Mouse (Mus musculus) cerebellum, adult 11-12 months (tissue): ENCODE data around the gene Sstr3.

Source experiments
- DNase-seq: peaks from one replicate; pipeline ENCODE4 v3.0.0; 2022

Gene Sstr3

DNA sequence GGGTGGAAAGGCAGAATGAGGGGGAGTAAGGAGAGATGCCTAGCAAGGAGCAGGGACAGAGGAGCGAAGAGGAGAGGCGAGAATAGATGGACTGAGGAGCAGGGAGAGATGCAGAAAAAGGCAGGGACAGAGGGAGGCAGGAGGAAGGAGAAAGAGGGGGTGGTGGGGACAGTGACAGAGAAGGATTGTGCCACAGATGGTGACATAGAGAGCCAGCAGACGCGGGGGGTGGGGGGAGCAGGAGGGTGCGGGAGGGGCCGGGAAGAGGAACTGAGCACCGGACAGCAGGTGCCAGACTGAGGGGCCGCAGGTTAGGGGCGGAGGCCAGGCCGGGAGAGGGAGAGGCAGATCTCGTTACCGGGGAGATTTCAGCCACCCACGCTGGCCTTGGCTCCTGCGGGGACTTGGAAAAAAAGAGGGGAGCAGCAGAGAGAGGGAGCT lies at the start of gene Sstr3:
Gene Sstr3 (minus strand): TSS at position 125 of the 441 bp plus-strand sequence.
- DNase-seq, result peak; percentile 84

DNA sequence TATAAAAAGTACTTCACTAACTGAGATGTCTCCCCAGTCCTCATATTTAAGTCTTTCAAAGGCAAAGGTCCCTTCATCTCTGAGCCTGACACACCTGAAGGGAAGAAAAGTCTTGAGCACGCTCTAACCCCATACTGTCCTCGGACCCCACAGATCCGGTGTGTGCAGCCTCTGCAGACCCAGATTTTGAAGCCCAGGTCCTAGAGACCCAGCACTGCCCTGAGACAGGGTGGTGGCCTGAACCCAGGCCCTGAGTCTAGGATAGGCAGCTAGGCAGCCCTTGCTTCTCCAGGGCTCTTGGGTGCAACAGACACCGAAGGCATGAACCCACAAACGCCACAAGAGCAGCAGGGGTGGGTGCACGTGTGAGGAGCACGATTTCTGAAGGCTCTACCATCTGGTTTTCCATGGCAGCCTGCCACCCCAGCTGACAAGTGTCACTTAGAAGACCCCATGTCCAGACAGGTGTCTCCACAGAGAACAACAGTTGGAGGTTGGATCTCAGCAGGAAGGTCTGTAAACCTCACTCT lies 49.5 kb upstream of the Sstr3 start:
- DNase-seq, result no peak

DNA sequence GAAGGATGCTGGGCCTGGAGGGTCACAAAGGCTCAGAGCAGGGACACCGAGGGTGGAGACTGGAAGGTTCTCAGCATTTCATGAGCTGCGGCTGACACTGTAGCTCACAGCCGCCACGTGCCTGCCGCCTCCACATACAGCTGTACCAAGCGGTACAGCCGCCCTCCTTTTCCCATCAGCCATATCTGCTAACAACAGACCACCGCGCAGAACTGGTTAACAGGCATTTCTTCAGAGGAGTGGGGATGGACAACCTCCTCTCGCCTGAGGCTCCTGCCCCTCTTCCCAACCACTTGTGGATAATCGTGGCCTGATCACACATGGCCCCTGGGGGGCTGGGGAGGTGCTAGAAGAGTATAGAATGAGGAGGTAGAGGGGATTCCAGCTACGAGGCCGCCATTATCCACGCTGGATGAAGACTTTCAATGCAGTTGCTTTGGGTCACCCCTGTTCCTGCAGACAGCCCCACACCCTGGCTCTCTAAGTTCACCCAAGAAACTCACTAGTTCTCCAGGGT lies 48.0 kb upstream of the Sstr3 start:
- no peak for DNase-seq

DNA sequence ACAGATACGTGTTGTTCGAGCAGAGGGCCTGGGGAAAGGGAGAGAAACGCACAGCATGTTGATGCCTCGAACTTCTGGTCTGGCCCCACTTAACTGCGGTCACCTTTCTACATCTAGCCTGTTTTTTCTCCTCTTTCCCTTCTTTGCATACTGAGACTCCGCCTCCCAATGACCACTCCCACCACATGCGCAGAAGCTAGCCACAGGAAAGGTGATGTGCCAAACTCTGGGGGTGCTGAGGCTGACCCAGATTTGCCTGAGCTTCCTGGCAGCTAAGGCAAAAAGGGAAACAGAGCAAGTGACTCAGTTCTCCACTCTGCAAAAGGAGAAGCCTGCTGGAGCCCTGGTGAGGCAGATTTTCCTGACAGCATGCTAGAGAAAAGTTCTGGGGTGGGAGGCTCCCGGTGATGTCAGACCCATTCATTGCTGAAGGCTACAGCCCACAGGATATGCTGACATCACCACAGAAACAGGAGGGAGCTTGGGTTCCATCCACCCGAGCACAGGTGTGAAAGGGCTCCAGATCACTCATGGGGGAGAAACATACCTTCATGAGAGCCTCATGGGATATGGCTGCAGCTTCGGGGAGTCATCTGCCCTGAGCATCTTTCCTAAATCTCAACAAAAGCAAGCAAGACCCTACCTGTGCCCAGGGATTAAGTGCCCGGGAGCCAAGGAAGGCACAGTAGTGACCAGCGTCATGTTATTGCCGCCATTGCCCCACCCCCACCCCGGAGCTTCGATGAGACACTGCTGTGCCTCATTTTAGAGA lies 47.4 kb upstream of the Sstr3 start:
- DNase-seq, result no peak

GRCm38 (mm10) chr15:78590785-78591184 lies 46.3 kb upstream of the Sstr3 start:
- no peak for DNase-seq

DNA sequence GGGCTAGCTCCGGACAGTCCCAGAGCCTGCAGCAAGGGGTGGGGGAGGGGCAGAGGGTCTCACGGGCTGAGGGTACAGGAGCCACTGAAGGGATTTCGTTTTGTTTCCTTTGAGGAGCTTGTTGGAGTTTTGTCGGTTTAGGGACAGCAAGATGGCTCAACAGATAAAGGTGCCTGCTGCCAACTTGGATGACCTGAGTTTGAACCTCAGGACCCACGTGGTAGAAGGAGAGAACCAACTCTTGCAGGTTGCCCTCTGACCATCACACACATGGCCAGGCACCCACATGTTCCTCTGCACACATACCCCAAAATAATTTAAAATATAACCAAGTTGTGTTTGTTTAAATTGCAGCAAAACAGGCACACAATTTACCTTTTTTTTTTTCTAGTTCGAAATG lies 45.5 kb upstream of the Sstr3 start:
- DNase-seq, result no peak

DNA sequence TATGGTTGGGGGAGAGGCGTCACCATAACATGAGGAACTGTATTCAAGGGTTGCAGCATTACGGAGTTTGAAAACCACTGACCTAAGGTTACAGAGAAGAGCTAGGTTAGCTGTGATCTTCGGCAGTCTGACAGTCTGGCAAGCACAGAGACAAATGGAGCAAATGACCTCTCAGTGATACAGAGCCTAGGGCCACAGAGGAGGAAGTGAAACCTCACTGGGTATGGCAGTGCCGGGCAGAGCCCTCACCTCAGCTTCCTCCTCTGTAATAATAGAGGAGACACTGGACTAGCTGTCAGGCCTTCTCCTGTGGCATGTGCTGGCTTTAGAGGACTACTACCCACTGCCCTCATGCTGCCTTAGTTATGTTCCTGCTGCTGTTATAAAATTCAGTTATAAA lies 44.4 kb upstream of the Sstr3 start:
- DNase-seq, result no peak

DNA sequence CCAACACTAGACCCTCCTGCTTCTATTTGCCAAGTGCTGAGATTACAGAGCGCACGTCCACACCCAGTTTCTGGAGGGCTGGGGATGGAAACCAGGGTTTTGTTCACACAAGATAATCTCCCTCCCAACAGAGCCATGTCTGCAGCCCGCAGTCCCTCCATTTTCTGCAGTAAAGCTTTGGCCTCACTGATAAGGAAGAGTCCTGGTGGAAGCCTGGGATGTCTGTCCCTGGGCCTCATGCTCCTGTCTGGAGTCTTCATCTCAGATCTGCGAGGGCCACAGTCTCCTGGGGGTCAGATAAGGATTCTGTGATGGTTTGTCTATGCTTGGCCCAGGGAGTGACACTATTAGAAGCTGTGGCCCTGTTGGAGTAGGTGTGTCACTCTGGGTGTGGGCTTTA lies 43.6 kb upstream of the Sstr3 start:
- DNase-seq, result no peak

- peak; percentile 49 for DNase-seq
Measured at GRCm38 (mm10) chr15:78587050-78587994, 42.8 kb upstream of the Sstr3 start.

DNA sequence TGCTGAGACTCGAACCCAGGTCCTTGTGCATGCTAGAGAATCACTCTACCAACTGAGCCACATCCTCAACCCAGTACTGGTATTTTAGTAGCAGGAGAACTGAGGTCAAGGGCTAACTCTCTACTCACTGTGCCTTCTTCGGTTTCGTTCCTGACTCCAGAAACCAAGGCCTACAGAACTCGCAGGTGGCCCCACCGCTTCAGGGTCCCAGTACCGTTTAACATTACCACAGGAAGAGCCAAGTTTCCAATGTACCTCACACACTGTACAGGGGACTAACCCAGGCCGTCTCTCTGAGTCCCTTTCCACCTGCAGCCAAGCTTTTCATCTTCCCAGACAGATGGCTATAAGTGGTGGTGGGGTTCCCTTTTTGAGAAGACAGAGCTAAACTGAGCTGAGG lies 40.9 kb upstream of the Sstr3 start:
- DNase-seq, result no peak

- no peak for DNase-seq
Measured at GRCm38 (mm10) chr15:78583352-78583751, 38.9 kb upstream of the Sstr3 start.

DNA sequence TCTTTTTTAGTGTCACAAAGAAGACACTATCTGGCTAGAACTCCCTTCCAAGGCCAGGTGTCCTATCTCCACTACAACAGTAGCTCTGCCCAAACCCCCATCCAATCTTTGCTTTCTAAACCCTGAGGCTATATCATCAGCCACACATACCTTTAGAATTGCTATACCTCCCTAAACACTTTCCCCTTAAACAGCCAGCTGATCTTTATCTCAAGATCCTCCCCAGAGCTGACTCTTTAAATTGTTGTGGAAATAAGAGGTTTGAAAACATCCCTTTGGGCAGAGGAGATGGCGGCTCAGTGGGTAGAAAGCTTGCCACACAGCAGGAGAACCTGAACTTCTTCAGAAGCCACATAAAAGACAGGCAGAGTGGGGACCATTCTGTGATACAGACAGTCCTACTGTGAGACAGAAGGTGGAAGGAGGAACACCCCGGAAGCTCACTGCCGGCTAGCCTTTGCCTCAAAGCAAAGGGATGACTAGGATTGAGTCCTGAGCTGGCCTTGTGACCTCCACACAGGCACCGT lies 31.9 kb upstream of the Sstr3 start:
- DNase-seq, result no peak

GRCm38 (mm10) chr15:78572658-78573397 lies 28.3 kb upstream of the Sstr3 start, which contains the start of gene Rac2:
TSS of gene Rac2 (minus strand) at chr15:78572783.
- DNase-seq, result no peak

GRCm38 (mm10) chr15:78572270-78572600 lies 27.8 kb upstream of the Sstr3 start:
- DNase-seq, result no peak

GRCm38 (mm10) chr15:78571554-78572269 lies 27.2 kb upstream of the Sstr3 start:
- DNase-seq, result no peak

GRCm38 (mm10) chr15:78570170-78570569 lies 25.7 kb upstream of the Sstr3 start:
- DNase-seq, result no peak

GRCm38 (mm10) chr15:78567608-78568120 lies 23.2 kb upstream of the Sstr3 start:
- no peak for DNase-seq

GRCm38 (mm10) chr15:78564764-78565435 lies 20.4 kb upstream of the Sstr3 start:
- DNase-seq, result no peak

DNA sequence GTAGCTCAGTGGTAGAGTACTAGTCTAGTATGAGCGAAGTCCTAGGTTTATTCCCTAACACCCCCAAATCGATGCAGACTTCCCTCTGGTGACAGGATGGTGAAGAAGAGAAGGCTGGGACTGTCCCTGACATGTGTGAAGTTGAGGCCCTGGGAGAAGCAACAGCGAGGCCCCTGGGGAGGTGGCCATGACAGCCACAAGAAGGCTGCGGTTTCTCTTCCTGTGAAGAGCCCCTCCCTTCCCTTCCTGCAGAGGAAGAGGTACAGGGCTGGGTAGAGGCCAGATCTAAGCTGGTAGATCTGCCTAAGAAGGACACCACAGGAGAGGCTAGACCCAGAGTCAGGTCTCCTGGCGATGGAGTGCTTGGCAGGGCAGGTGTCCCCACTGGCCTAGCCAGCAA lies 19.5 kb upstream of the Sstr3 start:
- no peak for DNase-seq

GRCm38 (mm10) chr15:78563344-78563743 lies 18.9 kb upstream of the Sstr3 start:
- no peak for DNase-seq
